Mouse (Mus musculus) ES-E14 (cell line): ENCODE results near the gene Stx5a.

Experiments used
- MAFK ChIP-seq: IDR thresholded peaks from 2 replicates; pipeline ENCODE4 v1.6.1; 2014; ENCODE audit warnings: mild to moderate bottlenecking, low read depth, low read length, inconsistent platforms; ENCODE audit not compliant: insufficient read depth
- ZC3H11A ChIP-seq: IDR thresholded peaks from 2 replicates; pipeline ENCODE4 v1.6.1; 2012; ENCODE audit warnings: low read depth, mild to moderate bottlenecking, inconsistent platforms, low read length, borderline replicate concordance
- ZNF384 ChIP-seq: IDR thresholded peaks from 2 replicates; pipeline ENCODE4 v1.6.1; 2012; ENCODE audit warnings: low read depth, low read length, inconsistent platforms

DNA sequence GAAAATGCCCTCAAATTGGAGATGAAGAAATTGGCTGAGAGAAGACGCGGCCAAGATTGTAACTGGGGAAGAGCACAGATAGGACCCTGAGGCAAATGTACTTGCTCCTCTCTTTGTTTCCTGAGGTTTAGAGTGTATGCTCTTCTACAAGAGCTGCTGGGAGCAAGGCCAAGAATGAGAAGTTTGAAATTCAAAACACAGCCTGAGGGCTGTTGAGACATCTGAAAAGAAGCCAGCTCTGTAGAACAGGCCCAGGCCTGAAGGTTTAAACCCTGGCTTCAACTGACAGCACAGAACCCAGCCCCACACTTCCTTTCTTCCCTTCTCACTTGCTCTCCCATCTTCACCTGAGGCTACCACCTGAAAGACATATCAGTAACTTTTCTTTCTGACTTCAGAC lies 31.2 kb upstream of the Stx5a start:
- TF ChIP-seq MAFK (no peak), ZC3H11A (no peak), ZNF384 (no peak)
